Mouse (Mus musculus): ENCODE data around the gene Gm28363.
"Not testable (repeated sequence)": the region's sequence is repeated elsewhere in the genome, so short reads cannot be mapped to it uniquely, and the experiment has no call there.

The Gm28363 gene

GRCm38 (mm10) chr1:117696831-117697230 is at the start of gene Gm28363:
Gene Gm28363 (plus strand): TSS chr1:117697131.
- DNase-seq (ENCODE audit: low spot score) = not testable (repeated sequence)

GRCm38 (mm10) chr1:117650236-117650635 is 46.7 kb upstream of the Gm28363 start:
- DNase-seq (ENCODE audit: low spot score) = not testable (repeated sequence)

All from left cerebral cortex, adult 11 months (tissue).